Mouse (Mus musculus): ENCODE results near the gene Ppp1r12a.

Ppp1r12a gene

GRCm38 (mm10) chr10:108291688-108292471 is 129.9 kb downstream of the Ppp1r12a start:
- no peak for DNase-seq (ENCODE audit: low read depth)

- DNase-seq (ENCODE audit: low read depth) = no peak
These were observed 130.7 kb downstream of the Ppp1r12a start for GRCm38 (mm10) chr10:108292651-108293050.

- no peak for DNase-seq (ENCODE audit: low read depth)
These were observed 131.7 kb downstream of the Ppp1r12a start for GRCm38 (mm10) chr10:108293620-108294195.

GRCm38 (mm10) chr10:108294766-108295165 is 132.8 kb downstream of the Ppp1r12a start:
- DNase-seq (ENCODE audit: low read depth) = no peak

- no peak for DNase-seq (ENCODE audit: low read depth)
These were observed 134.5 kb downstream of the Ppp1r12a start for GRCm38 (mm10) chr10:108296446-108296845.

GRCm38 (mm10) chr10:108298261-108298660 is 136.3 kb downstream of the Ppp1r12a start:
- DNase-seq (ENCODE audit: low read depth) = no peak

- DNase-seq (ENCODE audit: low read depth) = no peak
These were observed 137.0 kb downstream of the Ppp1r12a start for GRCm38 (mm10) chr10:108298841-108299545.

GRCm38 (mm10) chr10:108299828-108300227 is 137.8 kb downstream of the Ppp1r12a start:
- no peak for DNase-seq (ENCODE audit: low read depth)

- DNase-seq (ENCODE audit: low read depth) = peak; percentile 68
These were observed 138.8 kb downstream of the Ppp1r12a start for GRCm38 (mm10) chr10:108300843-108301242.

GRCm38 (mm10) chr10:108307772-108308171 is 145.8 kb downstream of the Ppp1r12a start:
- no peak for DNase-seq (ENCODE audit: low read depth)

- no peak for DNase-seq (ENCODE audit: low read depth)
These were observed 148.2 kb downstream of the Ppp1r12a start for GRCm38 (mm10) chr10:108310195-108310594.

GRCm38 (mm10) chr10:108311396-108311795 is 149.4 kb downstream of the Ppp1r12a start:
- DNase-seq (ENCODE audit: low read depth) = no peak

- DNase-seq (ENCODE audit: low read depth) = no peak
These were observed 151.9 kb downstream of the Ppp1r12a start for GRCm38 (mm10) chr10:108313845-108314244.

- DNase-seq (ENCODE audit: low read depth) = no peak
These were observed 152.4 kb downstream of the Ppp1r12a start for GRCm38 (mm10) chr10:108314396-108314795.

GRCm38 (mm10) chr10:108315236-108315635 is 153.2 kb downstream of the Ppp1r12a start:
- DNase-seq (ENCODE audit: low read depth) = no peak

GRCm38 (mm10) chr10:108328356-108328755 is 166.4 kb downstream of the Ppp1r12a start:
- DNase-seq (ENCODE audit: low read depth) = no peak

- no peak for DNase-seq (ENCODE audit: low read depth)
These were observed 167.0 kb downstream of the Ppp1r12a start for GRCm38 (mm10) chr10:108328983-108329382.

- no peak for DNase-seq (ENCODE audit: low read depth)
These were observed 167.8 kb downstream of the Ppp1r12a start for GRCm38 (mm10) chr10:108329771-108330170.

GRCm38 (mm10) chr10:108330964-108331363 is 169.0 kb downstream of the Ppp1r12a start:
- DNase-seq (ENCODE audit: low read depth) = no peak

- peak; percentile 58 for DNase-seq (ENCODE audit: low read depth)
These were observed 170.0 kb downstream of the Ppp1r12a start, which contains the start of gene Pawr for GRCm38 (mm10) chr10:108331784-108332561. Pawr (plus strand) TSS chr10:108332121.

GRCm38 (mm10) chr10:108332571-108333541 is 170.9 kb downstream of the Ppp1r12a start:
- DNase-seq (ENCODE audit: low read depth) = peak; percentile 13

All from c-Kit-positive CD71-negative TER-119-negative erythroid progenitor cells, embryonic 14.5 days (primary cell).